Mouse (Mus musculus) neural tube, embryonic 11.5 days (tissue): ENCODE measurements around the gene Olfr633. TPM values are rescaled to one million over a fixed set of nuclear protein-coding genes. Genes with fewer than 3 reads are reported as not detected.
"Not testable (repeated sequence)": the region's sequence is repeated elsewhere in the genome, so short reads cannot be mapped to it uniquely, and the experiment has no call there.

Experiments
- ATAC-seq: fragments of 200-750 bp; cut with Nextera tagmentation; 2 replicates; pipeline ENCODE4 v1.8.0; 2017; ENCODE audit warnings: moderate number of reproducible peaks, mild to moderate bottlenecking, moderate TSS enrichment, moderate library complexity; ENCODE audit not compliant: insufficient read depth, low FRiP score, low TSS enrichment
- DNase-seq: peaks from one replicate; pipeline ENCODE4 v3.0.0-alpha.2; 2015; ENCODE audit warnings: low spot score
- H3K27ac ChIP-seq: fragments of 300-500 bp; sonication (generic); 2 replicates; pipeline ENCODE4 v1.5.1; 2014; ENCODE audit warnings: low read depth, mild to moderate bottlenecking, low read length
- H3K27me3 ChIP-seq: fragments of 300-500 bp; sonication (generic); 2 replicates; pipeline ENCODE4 v1.6.1; 2014; ENCODE audit warnings: mild to moderate bottlenecking, low read length, mixed read lengths; ENCODE audit not compliant: control insufficient read depth, insufficient read depth
- H3K36me3 ChIP-seq: fragments of 300-500 bp; sonication (generic); 2 replicates; pipeline ENCODE4 v1.6.1; 2014; ENCODE audit warnings: mild to moderate bottlenecking, low read length, moderate library complexity, mixed read lengths; ENCODE audit not compliant: control insufficient read depth, insufficient read depth
- H3K4me1 ChIP-seq: fragments of 300-500 bp; sonication (generic); 2 replicates; pipeline ENCODE4 v1.6.1; 2014; ENCODE audit warnings: low read length, mixed read lengths; ENCODE audit not compliant: control insufficient read depth, insufficient read depth
- H3K4me2 ChIP-seq: fragments of 300-500 bp; sonication (generic); 2 replicates; pipeline ENCODE4 v1.6.1; 2014; ENCODE audit warnings: low read depth, mild to moderate bottlenecking, moderate library complexity
- H3K4me3 ChIP-seq: fragments of 300-500 bp; sonication (generic); 2 replicates; pipeline ENCODE4 v1.5.1; 2014; ENCODE audit warnings: low read depth, low read length
- H3K9ac ChIP-seq: fragments of 300-500 bp; sonication (generic); 2 replicates; pipeline ENCODE4 v1.6.1; 2014; ENCODE audit warnings: mild to moderate bottlenecking, low read length
- H3K9me3 ChIP-seq: fragments of 300-500 bp; sonication (generic); 2 replicates; pipeline ENCODE4 v1.6.1; 2016; ENCODE audit warnings: low read length; ENCODE audit not compliant: control insufficient read depth
- WGBS: fragments of 180-500 bp; shearing (Covaris S2); extraction: QIAGEN DNeasy Blood & Tissue Kit; methylation state at CpG from one replicate; pipeline ENCODE4 v1.1.7; 2014; 5-methylcytosine and 5-hydroxymethylcytosine counted together
- polyA plus RNA-seq: library from polyadenylated mRNA; unstranded; fragments of >200 nt; fragmentation: Nextera tagmentation; extraction: Ambion mirVana; gene quantifications from 2 replicates; pipeline ENCODE4 v1.2.1, GENCODE M21; 2014

Gene Olfr633
- polyA plus RNA-seq = not detected in 2 replicates

DNA sequence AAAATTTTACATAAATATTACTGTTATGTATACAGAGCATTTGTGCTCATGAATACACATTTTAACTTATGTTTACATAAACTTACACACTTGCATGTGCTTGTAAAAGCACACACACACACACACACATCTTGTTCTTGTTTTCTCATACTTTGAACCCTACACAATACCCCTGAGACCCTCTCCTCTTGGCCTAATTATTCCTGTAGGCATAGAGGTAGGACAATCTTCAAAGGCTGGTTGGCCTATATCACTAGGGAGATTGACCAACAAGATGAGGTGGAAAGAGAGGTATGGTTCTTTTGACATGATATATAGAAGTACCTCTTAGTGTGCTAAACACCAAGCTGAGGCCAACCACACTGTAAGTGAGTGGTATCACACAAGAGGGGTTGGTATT lies at the start of gene Olfr633:
TSS of gene Olfr633 (plus strand) at position 301 of the 400 bp plus-strand sequence.
- DNase-seq (no peak), ATAC-seq (no peak)
- Histone ChIP-seq H3K9me3 (no peaks in the 10 kb centered on the region), H3K36me3 (no peaks in the 10 kb centered on the region), H3K9ac (no peak within 1 kb of the TSS), H3K27ac (no peak within 1 kb of the TSS), H3K4me1 (no peaks in the 10 kb centered on the region), H3K4me3 (no peak within 1 kb of the TSS), H3K27me3 (no peaks in the 10 kb centered on the region), H3K4me2 (no peak within 1 kb of the TSS)

DNA sequence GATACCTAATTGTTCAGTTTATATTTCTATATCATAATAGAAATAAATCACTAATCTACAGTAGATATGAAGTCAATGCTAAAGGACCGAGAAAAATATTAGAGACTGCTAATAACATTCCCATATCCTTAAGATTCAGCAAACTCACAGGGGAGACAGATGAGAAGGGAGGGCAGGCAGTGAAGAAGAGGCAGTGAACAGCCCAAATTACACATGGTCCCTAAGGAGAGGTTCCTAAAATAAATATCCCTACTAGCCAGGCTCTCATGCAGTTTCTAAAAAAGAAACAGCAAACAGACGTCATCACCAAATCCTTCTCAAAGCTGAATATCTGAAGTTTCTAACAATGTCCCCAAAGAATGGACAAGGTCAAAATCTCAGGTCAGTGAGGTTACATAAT lies 41.0 kb upstream of the Olfr633 start, which contains the start of gene Olfr65:
TSS of gene Olfr65 (plus strand) at position 301 of the 400 bp plus-strand sequence.
- no peak within 1 kb of the TSS for H3K4me2 ChIP-seq
- 73% methylated on average over 2 of the region's 2 CpGs for WGBS
- no peak within 1 kb of the TSS for H3K27ac ChIP-seq
- DNase-seq = no peak
- H3K9me3 ChIP-seq = no peaks in the 10 kb centered on the region
- H3K4me3 ChIP-seq = no peak within 1 kb of the TSS
- H3K27me3 ChIP-seq = no peaks in the 10 kb centered on the region
- H3K36me3 ChIP-seq = no peaks in the 10 kb centered on the region
- H3K9ac ChIP-seq = no peak within 1 kb of the TSS
- H3K4me1 ChIP-seq = no peaks in the 10 kb centered on the region
- no peak for ATAC-seq

DNA sequence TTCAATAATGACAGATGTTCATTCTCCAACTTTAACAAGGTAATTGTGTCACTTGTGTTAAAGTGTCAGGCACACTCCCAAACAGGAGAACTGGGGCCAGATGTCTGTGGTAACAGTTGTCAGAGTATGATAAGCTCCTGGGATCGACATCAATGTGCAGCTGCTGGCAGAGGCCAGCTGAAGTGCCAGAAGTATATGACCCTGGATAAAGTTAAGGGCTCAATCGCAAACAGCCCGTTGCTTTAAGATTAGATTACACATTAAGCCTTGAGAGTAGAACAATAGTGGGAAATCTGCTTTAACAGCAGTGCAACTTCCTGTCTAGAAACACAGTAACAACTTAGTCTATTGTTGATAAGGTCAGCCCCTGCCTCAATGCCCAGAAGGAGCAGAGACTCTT lies 34.2 kb upstream of the Olfr633 start:
- Histone ChIP-seq H3K27ac (no peak overlapping the region), H3K4me3 (no peak overlapping the region), H3K27me3 (no peaks in the 10 kb centered on the region), H3K4me2 (no peak overlapping the region), H3K9ac (no peak overlapping the region), H3K9me3 (no peaks in the 10 kb centered on the region), H3K36me3 (no peaks in the 10 kb centered on the region), H3K4me1 (no peaks in the 10 kb centered on the region)
- DNase-seq = no peak
- WGBS = 51% methylated on average over 3 of the region's 3 CpGs
- no peak for ATAC-seq

DNA sequence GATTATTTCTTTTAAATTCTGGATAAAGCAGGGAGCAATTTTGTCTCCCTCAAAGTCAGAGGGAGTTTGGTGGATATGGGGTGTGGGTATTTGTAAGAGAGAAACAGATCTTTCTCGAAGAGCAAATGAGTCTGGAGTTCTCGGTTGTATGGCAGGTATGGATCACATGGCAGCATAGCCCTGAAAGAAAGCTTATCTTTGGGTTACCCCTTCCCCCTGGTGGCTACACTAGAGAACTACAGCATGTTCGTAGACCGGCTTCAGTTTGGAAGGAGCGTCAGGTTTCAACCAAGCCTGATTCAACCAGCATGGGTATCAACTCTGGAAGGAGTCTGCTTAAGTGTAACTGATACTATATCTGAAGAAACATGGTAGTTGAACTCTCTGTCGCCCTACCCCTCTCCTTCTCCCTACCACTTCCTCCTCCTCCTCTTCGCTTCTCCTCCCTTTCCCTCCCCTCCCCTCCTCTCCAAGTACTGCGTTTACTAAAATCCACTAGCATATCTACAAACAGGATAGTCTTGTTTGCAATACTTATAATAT lies 31.2 kb upstream of the Olfr633 start:
- Histone ChIP-seq H3K4me3 (no peak overlapping the region), H3K9ac (no peak overlapping the region), H3K36me3 (no peaks in the 10 kb centered on the region), H3K9me3 (no peaks in the 10 kb centered on the region), H3K4me1 (no peaks in the 10 kb centered on the region), H3K4me2 (no peak overlapping the region), H3K27me3 (no peaks in the 10 kb centered on the region), H3K27ac (no peak overlapping the region)
- DNase-seq = peak; percentile 11
- WGBS = 48% methylated on average over 8 of the region's 8 CpGs
- no peak; the same call in 1 of the 2 replicates for ATAC-seq

DNA sequence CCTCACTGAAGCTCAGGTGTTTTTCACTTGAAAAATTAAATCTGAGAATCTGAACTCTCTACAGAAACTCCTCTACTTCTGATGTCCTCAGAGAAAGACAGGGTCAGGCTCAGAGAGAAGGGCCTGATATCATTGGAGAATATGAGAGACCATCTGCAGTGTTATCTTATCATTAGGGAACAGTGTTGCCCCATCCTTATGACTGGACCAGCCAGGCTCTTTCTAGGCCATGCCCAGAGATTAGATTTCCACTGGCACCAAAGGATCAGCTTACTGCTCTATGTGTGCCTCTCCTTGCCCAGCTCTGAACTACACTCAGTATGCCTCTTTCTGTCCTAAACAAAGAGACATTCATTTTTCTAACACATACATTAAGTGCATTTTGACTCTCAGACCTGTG lies 28.9 kb upstream of the Olfr633 start:
- ATAC-seq = no peak
- no peak overlapping the region for H3K27ac ChIP-seq

DNA sequence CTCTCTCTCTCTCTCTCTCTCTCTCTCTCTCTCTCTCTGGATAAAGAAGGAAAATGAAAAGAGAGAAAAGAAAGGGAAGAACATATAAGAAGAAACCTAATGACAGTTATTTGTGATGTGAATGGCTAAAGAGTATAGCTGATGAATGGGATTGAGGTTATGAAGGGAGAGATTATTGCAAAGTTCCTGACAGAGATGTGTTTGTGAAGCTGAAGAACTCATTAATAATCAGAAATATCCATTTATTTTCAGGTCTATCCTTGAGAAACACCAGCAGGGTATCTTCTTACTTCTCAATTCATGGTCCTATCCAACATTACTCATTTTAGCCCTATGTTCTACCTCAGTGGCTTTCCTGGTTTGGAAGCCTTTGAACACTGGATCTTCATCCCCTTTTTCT lies 15.7 kb upstream of the Olfr633 start, which contains the start of gene Olfr631:
TSS of gene Olfr631 (plus strand) at position 301 of the 400 bp plus-strand sequence.
- Histone ChIP-seq H3K27ac (no peak within 1 kb of the TSS), H3K9me3 (no peaks in the 10 kb centered on the region), H3K4me3 (no peak within 1 kb of the TSS), H3K9ac (no peak within 1 kb of the TSS), H3K4me2 (no peak within 1 kb of the TSS), H3K36me3 (no peaks in the 10 kb centered on the region), H3K4me1 (no peaks in the 10 kb centered on the region), H3K27me3 (no peaks in the 10 kb centered on the region)
- ATAC-seq = no peak
- DNase-seq = no peak

More for the DNA sequence above, 28.9 kb upstream of the Olfr633 start:
- H3K9me3 ChIP-seq = no peaks in the 10 kb centered on the region
- no peaks in the 10 kb centered on the region for H3K27me3 ChIP-seq
- H3K9ac ChIP-seq = no peak overlapping the region
- H3K36me3 ChIP-seq = no peaks in the 10 kb centered on the region
- DNase-seq = no peak
- no peak overlapping the region for H3K4me2 ChIP-seq
- H3K4me3 ChIP-seq = no peak overlapping the region
- H3K4me1 ChIP-seq = no peaks in the 10 kb centered on the region

DNA sequence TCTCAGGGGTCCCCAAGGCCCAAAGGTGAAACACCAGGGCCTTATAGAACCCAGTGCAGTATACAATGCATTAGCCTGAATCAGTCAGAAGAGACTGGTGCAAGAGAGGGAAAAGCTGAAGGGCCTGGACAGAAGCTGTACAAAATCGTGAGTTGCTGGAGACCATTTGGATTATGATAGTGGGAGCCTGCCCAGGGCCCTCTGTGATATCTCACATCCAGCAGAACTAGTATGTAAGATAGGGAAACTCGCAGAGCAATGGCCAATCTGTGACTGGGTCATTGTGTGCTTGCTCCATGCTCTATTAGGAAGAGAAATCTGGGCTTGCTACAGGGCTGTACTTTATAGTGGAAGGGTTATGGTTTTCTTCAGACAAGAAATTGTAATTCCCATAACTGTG lies 10.0 kb upstream of the Olfr633 start, which contains the start of gene Olfr632:
TSS of gene Olfr632 (plus strand) at position 84 of the 400 bp plus-strand sequence.
- DNase-seq = no peak
- Histone ChIP-seq H3K36me3 (no peaks in the 10 kb centered on the region), H3K4me2 (no peak within 1 kb of the TSS), H3K9ac (no peak within 1 kb of the TSS), H3K27me3 (no peaks in the 10 kb centered on the region), H3K4me1 (no peaks in the 10 kb centered on the region), H3K4me3 (no peak within 1 kb of the TSS), H3K9me3 (no peaks in the 10 kb centered on the region), H3K27ac (no peak within 1 kb of the TSS)
- WGBS = 82% methylated on average over 2 of the region's 2 CpGs
- ATAC-seq = no peak

DNA sequence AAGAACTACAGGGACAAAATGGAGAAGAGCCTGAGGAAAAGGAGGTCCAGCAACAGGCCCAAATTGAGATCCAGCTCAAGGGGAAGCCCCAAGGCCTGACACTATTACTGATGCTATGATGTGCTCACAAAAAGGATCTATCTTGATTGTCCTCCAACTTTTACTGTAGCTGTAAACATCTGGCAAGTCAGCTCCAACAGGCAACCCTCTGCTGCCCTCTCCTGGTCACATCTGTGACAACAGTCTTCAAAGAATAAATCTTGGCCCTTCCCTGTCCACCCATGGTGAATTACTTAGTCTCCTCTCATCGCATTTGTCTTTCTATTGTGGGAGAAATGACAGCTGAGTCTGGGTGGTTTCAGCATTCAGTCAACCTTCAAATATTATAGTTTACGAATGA lies 1.5 kb upstream of the Olfr633 start:
- ATAC-seq = no peak
- Histone ChIP-seq H3K4me2 (no peak overlapping the region), H3K36me3 (no peaks in the 10 kb centered on the region), H3K4me3 (no peak overlapping the region), H3K9me3 (no peaks in the 10 kb centered on the region), H3K9ac (no peak overlapping the region), H3K27me3 (no peaks in the 10 kb centered on the region), H3K27ac (no peak overlapping the region), H3K4me1 (no peaks in the 10 kb centered on the region)
- WGBS = 32% methylated on average over 2 of the region's 2 CpGs
- peak; percentile 56 for DNase-seq

DNA sequence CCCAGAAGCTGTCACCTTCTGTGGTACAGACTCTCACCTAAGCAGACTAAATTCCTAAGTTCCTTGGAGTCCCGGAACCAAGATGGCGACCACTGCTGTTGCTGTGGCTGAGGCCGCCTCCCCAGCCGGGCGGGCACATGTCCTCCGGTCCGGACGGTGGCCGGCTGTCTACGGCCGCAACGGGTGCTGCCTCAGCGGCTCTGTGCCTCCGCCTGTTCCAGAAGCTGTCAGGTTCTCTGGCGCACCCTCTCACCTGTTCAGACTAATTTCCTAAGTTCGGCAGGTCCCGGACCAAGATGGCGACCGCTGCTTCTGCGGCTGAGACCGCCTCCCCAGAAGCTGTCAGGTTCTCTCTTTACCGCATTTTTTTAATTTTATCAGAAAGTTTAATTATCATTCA lies 22.6 kb downstream of the Olfr633 start:
- H3K4me2 ChIP-seq, H3K9ac ChIP-seq, H3K36me3 ChIP-seq, H3K27me3 ChIP-seq, ATAC-seq, H3K9me3 ChIP-seq, DNase-seq, H3K27ac ChIP-seq, H3K4me3 ChIP-seq, H3K4me1 ChIP-seq: not testable (repeated sequence)
- WGBS = 97% methylated on average over 22 of the region's 22 CpGs
